Mouse (Mus musculus) megakaryocyte, embryonic 14.5 days (primary cell): ENCODE measurements around the gene Sorbs1.

Experiments
- FLI1 ChIP-seq: IDR thresholded peaks from 2 replicates; pipeline ENCODE4 v1.6.1; 2012; ENCODE audit warnings: low read length, inconsistent platforms, mixed read lengths
- GATA1 ChIP-seq: IDR thresholded peaks from 3 replicates; pipeline ENCODE4 v1.6.1; 2012; ENCODE audit warnings: mixed read lengths, low read length, inconsistent platforms, borderline replicate concordance

DNA sequence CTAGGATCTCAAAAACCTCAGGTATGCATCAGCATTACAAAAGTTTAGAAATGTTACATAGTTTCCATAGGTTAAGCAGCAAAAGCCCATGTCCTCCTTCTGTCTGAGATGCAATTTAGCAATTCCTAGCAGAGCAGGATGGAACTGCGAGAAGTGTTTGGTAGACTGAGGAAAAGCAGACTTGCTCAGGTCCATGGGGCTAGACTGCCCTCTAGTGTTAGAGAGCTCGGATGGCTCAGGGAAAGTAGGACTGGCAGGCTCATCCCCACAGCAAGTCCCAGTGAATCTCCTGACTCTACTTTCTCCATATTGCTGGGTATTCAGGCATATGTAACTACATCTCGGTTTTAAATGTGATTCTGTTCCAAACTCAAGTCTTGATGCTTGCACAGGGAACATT, 31.3 kb upstream of the Sorbs1 start:
- TF ChIP-seq GATA1 (no peak), FLI1 (no peak)
